Mouse (Mus musculus) thymus, adult 2 months (tissue): Measurements from ENCODE around the gene Chac1.

Experiments used
- CTCF ChIP-seq: fragments of 200-500 bp; IDR thresholded peaks from 2 replicates; pipeline ENCODE4 v1.5.1; 2012; ENCODE audit warnings: mild to moderate bottlenecking, control low read depth, low read length, moderate library complexity, borderline replicate concordance; ENCODE audit not compliant: control insufficient read depth, poor library complexity, insufficient read depth; ENCODE audit errors: extremely low read depth
- POLR2A ChIP-seq: fragments of 200-500 bp; IDR thresholded peaks from 2 replicates; pipeline ENCODE4 v1.6.1; 2012; ENCODE audit warnings: mild to moderate bottlenecking, low read length, control low read depth, moderate library complexity; ENCODE audit not compliant: control insufficient read depth, poor library complexity, insufficient read depth; ENCODE audit errors: extremely low read depth

DNA sequence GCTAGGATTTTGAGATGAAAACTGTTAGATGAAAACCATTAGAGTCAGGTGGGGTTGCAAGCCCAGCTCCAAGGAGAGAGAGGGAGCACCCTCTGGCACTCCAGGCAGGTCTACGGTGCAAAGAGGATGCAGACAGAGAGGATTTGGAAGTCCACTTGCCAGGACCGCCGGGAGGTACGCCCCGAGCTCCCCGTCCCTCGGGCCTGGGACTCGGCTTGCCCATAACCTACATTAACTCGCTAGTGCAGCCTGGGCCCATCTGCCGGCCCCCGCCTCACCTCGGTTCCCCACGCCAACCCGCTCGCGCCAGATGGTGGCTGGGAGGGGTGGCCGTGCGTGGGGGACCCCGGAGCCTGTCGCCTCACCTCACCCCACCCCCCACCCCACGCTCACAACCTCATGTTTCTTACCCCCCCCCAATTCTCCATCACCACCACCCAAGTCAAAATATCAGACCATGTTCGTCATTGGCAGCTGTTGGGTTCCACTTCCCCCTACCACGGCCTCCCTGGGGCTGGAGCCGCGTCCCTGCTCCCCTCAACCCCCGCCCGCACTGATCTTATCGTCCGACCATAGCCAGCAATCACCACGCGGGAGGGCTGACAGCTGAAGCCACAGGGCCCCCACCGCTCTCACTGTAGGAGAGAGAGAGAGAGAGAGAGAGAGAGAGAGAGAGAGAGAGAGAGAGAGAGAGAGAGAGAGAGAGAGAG, 27.0 kb upstream of the Chac1 start:
- TF ChIP-seq CTCF = no peak
- no peak for TF ChIP-seq POLR2A
